Comparison of ENCODE assay signal across 30 mouse cellular contexts in genomic region chr10:40019492-40019891, GRCm38 (mm10). TPM values are rescaled to one million over a fixed set of nuclear protein-coding genes. Genes with fewer than 3 reads are reported as not detected.
DNase-seq lines count a peak whose midpoint lies in the region; ATAC-seq and TF ChIP-seq lines count a peak whose summit lies in the region.
"Had no signal": no experiment of that assay in that cellular context is flagged by ENCODE, and none has a peak within 500 bp of the region (broad histone marks: within the 10 kb centered on the region; RNA-seq: fewer than 3 reads in every experiment).

No protein-coding gene starts in this region.

- peaks cover 16% of the 10 kb centered on the region; the same call in 1 of the 2 replicates for H3K27me3 ChIP-seq in heart, embryonic 10.5 days (ENCODE audit: insufficient read depth, poor library complexity, severe bottlenecking)
- no peaks in the 10 kb centered on the region for H3K27me3 ChIP-seq in heart, postnatal 0 days (ENCODE audit: control insufficient read depth, insufficient read depth, low read length)
- no peaks in the 10 kb centered on the region for H3K27me3 ChIP-seq in forebrain, embryonic 15.5 days
- H3K27me3 ChIP-seq: intestine, embryonic 15.5 days; limb, embryonic 13.5 days had no signal

- no peak overlapping the region for H3K27ac ChIP-seq in heart, embryonic 10.5 days
- H3K27ac ChIP-seq in bone marrow macrophage, adult 2 months (ENCODE audit: insufficient read depth, low read depth, low read length), result peak overlapping the region; percentile 78
- H3K27ac ChIP-seq in heart, postnatal 0 days (ENCODE audit: low read depth), result peak overlapping the region; percentile 85
- no peak overlapping the region for H3K27ac ChIP-seq in forebrain, embryonic 15.5 days (replicated peaks)
- H3K27ac ChIP-seq: forebrain, embryonic 10.5 days; hindbrain, embryonic 10.5 days; intestine, embryonic 15.5 days; limb, embryonic 13.5 days; liver, embryonic 12.5 days; midbrain, embryonic 12.5 days had no signal

- no peaks in the 10 kb centered on the region for H3K4me1 ChIP-seq in heart, embryonic 10.5 days
- H3K4me1 ChIP-seq in bone marrow macrophage, adult 2 months (ENCODE audit: control insufficient read depth, insufficient read depth, low read length), result peaks cover 28% of the 10 kb centered on the region
- peaks cover 27% of the 10 kb centered on the region for H3K4me1 ChIP-seq in heart, postnatal 0 days (ENCODE audit: control insufficient read depth, insufficient read depth)
- peaks cover 5% of the 10 kb centered on the region; the same call in 1 of the 2 replicates for H3K4me1 ChIP-seq in forebrain, embryonic 15.5 days
- H3K4me1 ChIP-seq: intestine, embryonic 15.5 days had no signal

- no peak for TF ChIP-seq POLR2A in bone marrow macrophage, adult 2 months (IDR thresholded peaks at IDR 0.05; ENCODE audit: borderline replicate concordance, low read depth, low read length)

- H3K9me3 ChIP-seq in heart, embryonic 10.5 days, result no peaks in the 10 kb centered on the region
- H3K9me3 ChIP-seq in heart, postnatal 0 days (replicated peaks; ENCODE audit: control insufficient read depth, low read length), result no peaks in the 10 kb centered on the region
- H3K9me3 ChIP-seq in forebrain, embryonic 15.5 days, result no peaks in the 10 kb centered on the region
- H3K9me3 ChIP-seq: forebrain, embryonic 10.5 days; hindbrain, embryonic 10.5 days; intestine, embryonic 15.5 days; limb, embryonic 13.5 days; liver, embryonic 12.5 days; midbrain, embryonic 12.5 days had no signal

- no peak for TF ChIP-seq EP300 in heart, postnatal 0 days (IDR thresholded peaks at IDR 0.05; ENCODE audit: low read depth)

- no peaks in the 10 kb centered on the region for H3K36me3 ChIP-seq in heart, embryonic 10.5 days
- H3K36me3 ChIP-seq in heart, postnatal 0 days (replicated peaks; ENCODE audit: control insufficient read depth, insufficient read depth, low read length), result no peaks in the 10 kb centered on the region
- no peaks in the 10 kb centered on the region for H3K36me3 ChIP-seq in forebrain, embryonic 15.5 days
- H3K36me3 ChIP-seq: forebrain, embryonic 10.5 days; hindbrain, embryonic 10.5 days; intestine, embryonic 15.5 days; limb, embryonic 13.5 days; liver, embryonic 12.5 days; midbrain, embryonic 12.5 days had no signal

- no peak for TF ChIP-seq CTCF in bone marrow macrophage, adult 2 months (IDR thresholded peaks at IDR 0.05; ENCODE audit: low read depth, low read length)
- 0 out of 2 replicates have a peak, but pooled peaks have one; percentile 5 for TF ChIP-seq CTCF in heart, postnatal 0 days (IDR thresholded peaks at IDR 0.05; ENCODE audit: low read depth)

- DNase-seq in frontal cortex, postnatal 36 days (ENCODE audit: low spot score in 2 of 2), result no peak
- peak; percentile 30 for DNase-seq in heart, adult 8-10 months (ENCODE audit: low spot score)
- DNase-seq in heart, embryonic 10.5 days (ENCODE audit: low spot score), result no peak
- peak; percentile 72 for DNase-seq in heart, postnatal 0 days (ENCODE audit: low spot score)
- no peak for DNase-seq in right cerebral cortex, postnatal 36 days (ENCODE audit: low spot score in 2 of 2)
- DNase-seq: adrenal gland, postnatal 25 days; cerebellum, adult 11-12 months; cerebellum, postnatal 10 days; gastrocnemius, postnatal 14 days; kidney, postnatal 4 days; lung, adult 18-20 months; lung, postnatal 14 days; right cerebral cortex, postnatal 14 days; thymus, postnatal 36 days had no signal

- peak; percentile 74 for ATAC-seq in frontal cortex, adult (ENCODE audit: low TSS enrichment)
- peak; percentile 97 for ATAC-seq in heart, postnatal 0 days (ENCODE audit: insufficient read depth, low read depth)
- ATAC-seq in forebrain, embryonic 15.5 days (replicated peaks), result no peak
- ATAC-seq: hindbrain, embryonic 16.5 days; intestine, embryonic 15.5 days; liver, embryonic 12.5 days had no signal

- no peak overlapping the region for H3K9ac ChIP-seq in heart, postnatal 0 days (replicated peaks; ENCODE audit: low read depth, low read length)
- no peak overlapping the region for H3K9ac ChIP-seq in forebrain, embryonic 15.5 days (replicated peaks)
- H3K9ac ChIP-seq: intestine, embryonic 15.5 days; limb, embryonic 13.5 days; liver, embryonic 12.5 days; midbrain, embryonic 12.5 days had no signal

- no peak overlapping the region for H3K4me3 ChIP-seq in heart, embryonic 10.5 days
- H3K4me3 ChIP-seq in bone marrow macrophage, adult 2 months (ENCODE audit: insufficient read depth, low read length), result no peak overlapping the region
- no peak overlapping the region for H3K4me3 ChIP-seq in heart, postnatal 0 days (ENCODE audit: low read depth, low read length)
- H3K4me3 ChIP-seq in forebrain, embryonic 15.5 days, result no peak overlapping the region
- H3K4me3 ChIP-seq: forebrain, embryonic 10.5 days; hindbrain, embryonic 10.5 days; intestine, embryonic 15.5 days; limb, embryonic 13.5 days; liver, embryonic 12.5 days; midbrain, embryonic 12.5 days had no signal

- no peak overlapping the region for H3K4me2 ChIP-seq in heart, postnatal 0 days (ENCODE audit: low read depth, low read length)
- no peak overlapping the region for H3K4me2 ChIP-seq in forebrain, embryonic 15.5 days (replicated peaks)
- H3K4me2 ChIP-seq: intestine, embryonic 15.5 days; limb, embryonic 13.5 days; liver, embryonic 12.5 days; midbrain, embryonic 12.5 days had no signal

- WGBS in heart, embryonic 10.5 days, result 66% methylated on average over 3 of the region's 3 CpGs
- WGBS in heart, postnatal 0 days, result 34% methylated on average over 3 of the region's 3 CpGs
- 62% methylated on average over 3 of the region's 3 CpGs for WGBS in forebrain, embryonic 15.5 days

RNA-seq across cellular contexts. Expression of gene Mfsd4b1, which starts 5.6 kb away (rescaled TPM):
- total RNA-seq in heart, adult 8-10 months (2022), result 1 to 10 TPM; 1.8 to 3.5 (median 2.1) TPM
- polyA plus RNA-seq in heart, embryonic 10.5 days (2016; fragmentation: Nextera tagmentation; extraction: Ambion mirVana), result 0.18 and 0.22 TPM in 2 replicates
- polyA plus RNA-seq in bone marrow macrophage, adult 2 months (2012; ENCODE audit: insufficient read depth, insufficient read length, missing spikeins), result not detected in 2 replicates
- total RNA-seq in heart, postnatal 0 days (2014; rRNA removed; ENCODE audit: low replicate concordance), result 0.97 and 3.8 TPM in 2 replicates
- polyA plus RNA-seq in heart, postnatal 0 days (2015; fragmentation: Nextera tagmentation; extraction: Ambion mirVana), result 2.3 and 2.4 TPM in 2 replicates
- polyA plus RNA-seq in forebrain, embryonic 15.5 days (2015; fragmentation: Nextera tagmentation; extraction: Ambion mirVana), result 0.27 and 0.28 TPM in 2 replicates
- total RNA-seq: megakaryocyte, adult 5-6 weeks; neutrophil, adult 5-6 weeks had no signal
- polyA plus RNA-seq: embryonic facial prominence, embryonic 11.5 days; forebrain, embryonic 10.5 days; hindbrain, embryonic 10.5 days; midbrain, embryonic 12.5 days; stomach, embryonic 14.5 days had no signal

RNA-seq across cellular contexts. Expression of gene Mfsd4b5, which starts 33.0 kb away (rescaled TPM):
- total RNA-seq in heart, adult 8-10 months (2022), result under 1 TPM; 0.35 to 0.69 (median 0.46) TPM
- polyA plus RNA-seq in heart, embryonic 10.5 days (2016; fragmentation: Nextera tagmentation; extraction: Ambion mirVana), result 0.07 and 0.11 TPM in 2 replicates
- not detected in 2 replicates for polyA plus RNA-seq in bone marrow macrophage, adult 2 months (2012; ENCODE audit: insufficient read depth, insufficient read length, missing spikeins)
- not detected in 2 replicates for total RNA-seq in heart, postnatal 0 days (2014; rRNA removed; ENCODE audit: low replicate concordance)
- polyA plus RNA-seq in heart, postnatal 0 days (2015; fragmentation: Nextera tagmentation; extraction: Ambion mirVana), result 0.14 TPM in 1 of 2 replicates, not detected in the other
- polyA plus RNA-seq in forebrain, embryonic 15.5 days (2015; fragmentation: Nextera tagmentation; extraction: Ambion mirVana), result not detected in 2 replicates
- polyA plus RNA-seq: embryonic facial prominence, embryonic 11.5 days; forebrain, embryonic 10.5 days; hindbrain, embryonic 10.5 days; hindbrain, embryonic 16.5 days; stomach, embryonic 14.5 days had no signal

RNA-seq across cellular contexts. Expression of gene Mfsd4b3, which starts 59.5 kb away (rescaled TPM):
- total RNA-seq in heart, adult 8-10 months (2022), result 1 to 10 TPM; 5.2 to 6.5 (median 5.8) TPM
- 0.58 and 0.94 TPM in 2 replicates for polyA plus RNA-seq in heart, embryonic 10.5 days (2016; fragmentation: Nextera tagmentation; extraction: Ambion mirVana)
- 1.4 TPM in 2 replicates for polyA plus RNA-seq in bone marrow macrophage, adult 2 months (2012; ENCODE audit: insufficient read depth, insufficient read length, missing spikeins)
- total RNA-seq in heart, postnatal 0 days (2014; rRNA removed; ENCODE audit: low replicate concordance), result 1.1 and 4.3 TPM in 2 replicates
- polyA plus RNA-seq in heart, postnatal 0 days (2015; fragmentation: Nextera tagmentation; extraction: Ambion mirVana), result 1.5 and 2.2 TPM in 2 replicates
- 0.13 TPM in 1 of 2 replicates, not detected in the other for polyA plus RNA-seq in forebrain, embryonic 15.5 days (2015; fragmentation: Nextera tagmentation; extraction: Ambion mirVana)
- total RNA-seq: left cerebral cortex, adult 18-20 months had no signal
- polyA plus RNA-seq: cortical plate, adult 2 months; forebrain, embryonic 10.5 days had no signal

Comparison
In these comparisons a context has a peak if more than half of its experiments do, and no peak if none do; other contexts are left out.
1. DNase-seq: peak in heart, adult 8-10 months (single experiment) and heart, postnatal 0 days (single experiment); none in frontal cortex, postnatal 36 days (0 of 2), heart, embryonic 10.5 days (single experiment) and right cerebral cortex, postnatal 36 days (0 of 2).
2. H3K27ac ChIP-seq: peak in bone marrow macrophage, adult 2 months (single experiment) and heart, postnatal 0 days (single experiment); none in heart, embryonic 10.5 days (single experiment) and forebrain, embryonic 15.5 days (single experiment).